Mouse (Mus musculus) E14TG2a.4 (cell line): Measurements from ENCODE around the gene Tuba1b.
"Not testable (repeated sequence)": the region's sequence is repeated elsewhere in the genome, so short reads cannot be mapped to it uniquely, and the experiment has no call there.

ENCODE experiments used
- CTCF ChIP-seq: conservative IDR thresholded peaks from 2 replicates; pipeline ENCODE4 v1.5.1; 2014; ENCODE audit warnings: low read length
- NANOG ChIP-seq: IDR thresholded peaks from 2 replicates; pipeline ENCODE4 v1.6.1; 2014; ENCODE audit warnings: borderline replicate concordance, low read length, mixed read lengths
- POU5F1 ChIP-seq: IDR thresholded peaks from 2 replicates; pipeline ENCODE4 v1.6.1; 2014; ENCODE audit warnings: low read length, borderline replicate concordance

GRCm38 (mm10) chr15:98918499-98918895 is 15.9 kb downstream of the Tuba1b start:
- not testable (repeated sequence) for TF ChIP-seq CTCF, NANOG, POU5F1
